Comparison of ENCODE assay signal across 11 mouse cellular contexts in genomic region chr6:28731246-28731645, GRCm38 (mm10).
"Had no signal": no experiment of that assay in that cellular context is flagged by ENCODE, and none has a peak within 500 bp of the region (broad histone marks: within the 10 kb centered on the region; RNA-seq: fewer than 3 reads in every experiment).

No protein-coding gene starts in this region.

- H3K27me3 ChIP-seq: kidney, embryonic 15.5 days had no signal

- H3K9me3 ChIP-seq: kidney, embryonic 15.5 days had no signal

- H3K9ac ChIP-seq: kidney, embryonic 15.5 days; liver, embryonic 14.5 days; lung, embryonic 14.5 days had no signal

- H3K4me3 ChIP-seq: kidney, embryonic 15.5 days; left cerebral cortex, adult 2 months had no signal

- H3K36me3 ChIP-seq: kidney, embryonic 15.5 days had no signal

- DNase-seq: kidney, postnatal 10 days; layer of hippocampus, postnatal 36 days; lung, embryonic 14.5 days; midbrain, embryonic 14.5 days; right cerebral cortex, postnatal 4 days; thymus, postnatal 25 days had no signal

- H3K27ac ChIP-seq: kidney, embryonic 15.5 days; left cerebral cortex, adult 2 months; liver, embryonic 14.5 days had no signal

- ATAC-seq: intestine, postnatal 0 days had no signal

- H3K4me2 ChIP-seq: kidney, embryonic 15.5 days; lung, embryonic 14.5 days; midbrain, embryonic 11.5 days had no signal
